Mouse (Mus musculus) MN1 (cell line): ENCODE measurements around the gene Pdcd6.
A peak's percentile ranks its signal among the peaks of the same experiment; 100 is the strongest.

Source experiments
- DNase-seq: peaks from one replicate; pipeline ENCODE4 v3.0.0-alpha.2; 2016; ENCODE audit warnings: low spot score

Pdcd6 gene

GRCm38 (mm10) chr13:74275726-74276125 lies 41.7 kb downstream of the Pdcd6 start:
- no peak for DNase-seq

- peak; percentile 35 for DNase-seq
These were observed 57.0 kb downstream of the Pdcd6 start for GRCm38 (mm10) chr13:74260231-74260992.

DNA sequence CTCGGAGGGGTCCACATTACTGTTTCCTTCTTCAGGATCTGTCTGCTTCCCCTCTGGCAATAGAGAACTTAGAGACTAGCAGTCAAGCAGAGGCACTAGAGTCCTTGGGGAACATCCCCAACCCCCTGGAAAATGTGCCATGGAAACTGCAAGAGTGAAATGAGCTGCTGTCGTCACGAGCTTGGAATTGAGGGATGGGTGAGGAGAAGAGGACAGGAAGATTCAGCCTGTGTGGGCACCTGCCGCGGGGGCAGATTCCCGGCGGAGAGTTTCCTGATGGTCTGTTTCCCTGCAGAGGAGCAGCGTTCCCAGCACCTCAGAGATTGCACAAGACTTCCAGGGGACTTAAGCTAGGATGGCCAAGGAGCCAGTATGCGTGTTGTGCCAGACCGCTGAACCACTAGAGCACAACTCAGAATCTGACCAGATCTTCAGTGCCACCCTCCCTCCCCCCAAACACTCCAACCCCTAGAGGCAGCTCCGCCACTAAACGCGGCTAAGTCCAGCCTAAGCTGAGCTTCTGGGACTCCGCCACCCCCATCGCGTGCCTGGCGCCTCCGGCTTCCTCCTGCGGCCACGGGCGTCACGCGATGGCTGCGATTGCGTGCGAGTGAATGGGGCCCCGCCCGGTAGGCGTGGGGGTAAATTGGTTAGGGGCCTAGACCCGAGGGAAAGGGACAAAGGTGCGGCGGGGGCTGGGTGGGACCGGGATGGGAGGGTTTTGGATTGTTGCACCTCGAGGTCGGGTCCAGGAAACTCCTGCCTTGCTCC lies 57.7 kb downstream of the Pdcd6 start:
- DNase-seq, result peak; percentile 21
